Mouse (Mus musculus) testis, adult 2 months (tissue): Measurements from ENCODE around the gene Mknk2.

Source experiments
- CTCF ChIP-seq: fragments of 200-500 bp; IDR thresholded peaks from 2 replicates; pipeline ENCODE4 v1.5.1; 2012; ENCODE audit warnings: low read depth, mild to moderate bottlenecking, inconsistent platforms, low read length, moderate library complexity; ENCODE audit not compliant: control insufficient read depth, insufficient read depth, insufficient replicate concordance
- POLR2A ChIP-seq: fragments of 200-500 bp; IDR thresholded peaks from 2 replicates; pipeline ENCODE4 v1.6.1; 2012; ENCODE audit warnings: low read depth, mild to moderate bottlenecking, inconsistent platforms, low read length, moderate library complexity; ENCODE audit not compliant: control insufficient read depth

GRCm38 (mm10) chr10:80677942-80678436 is at the start of gene Mknk2:
- TF ChIP-seq POLR2A = peak; percentile 43; the same call in 1 of the 2 replicates
- TF ChIP-seq CTCF = no peak
